Mouse (Mus musculus) stomach, embryonic 14.5 days (tissue): Measurements from ENCODE around the gene Srp68. TPM values are rescaled to one million over a fixed set of nuclear protein-coding genes. Genes with fewer than 3 reads are reported as not detected.

ENCODE experiments used
- ATAC-seq: fragments of 200-750 bp; cut with Nextera tagmentation; 2 replicates; pipeline ENCODE4 v1.8.0; 2017; ENCODE audit warnings: low read depth, moderate TSS enrichment; ENCODE audit not compliant: insufficient number of reproducible peaks, insufficient read depth, low FRiP score
- H3K27ac ChIP-seq: fragments of 300-500 bp; sonication (generic); 2 replicates; pipeline ENCODE4 v1.5.1; 2014; ENCODE audit warnings: mild to moderate bottlenecking, low read length, moderate library complexity, mixed read lengths
- H3K27me3 ChIP-seq: fragments of 300-500 bp; sonication (generic); 2 replicates; pipeline ENCODE4 v1.6.1; 2014; ENCODE audit warnings: low read length, control low read depth, mixed read lengths; ENCODE audit not compliant: control insufficient read depth, insufficient read depth
- H3K36me3 ChIP-seq: fragments of 300-500 bp; sonication (generic); 2 replicates; pipeline ENCODE4 v1.6.1; 2014; ENCODE audit warnings: mild to moderate bottlenecking, control low read depth, low read length, moderate library complexity, mixed read lengths; ENCODE audit not compliant: control insufficient read depth, insufficient read depth
- H3K4me1 ChIP-seq: fragments of 300-500 bp; sonication (generic); 2 replicates; pipeline ENCODE4 v1.6.1; 2014; ENCODE audit warnings: low read length, control low read depth, mixed read lengths; ENCODE audit not compliant: control insufficient read depth, insufficient read depth
- H3K4me2 ChIP-seq: fragments of 300-500 bp; sonication (generic); replicated peaks from 2 replicates; pipeline ENCODE4 v1.6.1; 2014; ENCODE audit warnings: low read depth, low read length, control low read depth
- H3K4me3 ChIP-seq: fragments of 300-500 bp; sonication (generic); 2 replicates; pipeline ENCODE4 v1.5.1; 2014; ENCODE audit warnings: low read depth, low read length, control low read depth
- H3K9ac ChIP-seq: fragments of 300-500 bp; sonication (generic); replicated peaks from 2 replicates; pipeline ENCODE4 v1.6.1; 2014; ENCODE audit warnings: low read depth, mild to moderate bottlenecking, control low read depth, low read length, moderate library complexity, mixed read lengths
- H3K9me3 ChIP-seq: fragments of 300-500 bp; sonication (generic); 2 replicates; pipeline ENCODE4 v1.6.1; 2016; ENCODE audit warnings: low read depth, low read length, control low read depth; ENCODE audit not compliant: control insufficient read depth
- WGBS: fragments of 180-500 bp; shearing (Covaris S2); extraction: QIAGEN DNeasy Blood & Tissue Kit; methylation state at CpG from one replicate; pipeline ENCODE4 v1.1.7; 2014; 5-methylcytosine and 5-hydroxymethylcytosine counted together
- polyA plus RNA-seq: library from polyadenylated mRNA; unstranded; fragments of >200 nt; fragmentation: Nextera tagmentation; extraction: Ambion mirVana; gene quantifications from 2 replicates; pipeline ENCODE4 v1.2.1, GENCODE M21; 2014

Srp68 gene
- polyA plus RNA-seq, 1 experiment from 2014 or later: 71.8 TPM

GRCm38 (mm10) chr11:116228699-116229098, 45.3 kb downstream of the Srp68 start:
- Histone ChIP-seq H3K27ac (no peak overlapping the region), H3K9ac (no peak overlapping the region), H3K4me3 (no peak overlapping the region), H3K4me1 (peaks cover 3% of the 10 kb centered on the region; the same call in 1 of the 2 replicates), H3K9me3 (no peaks in the 10 kb centered on the region), H3K36me3 (peaks cover 4% of the 10 kb centered on the region; the same call in 1 of the 2 replicates), H3K27me3 (0 out of 2 replicates have a peak, but pooled peaks cover under 1% of the 10 kb centered on the region), H3K4me2 (no peak overlapping the region)
- 54% methylated on average over 4 of the region's 4 CpGs for WGBS
- ATAC-seq: peak; percentile 25; the same call in 1 of the 2 replicates

- no peak overlapping the region for H3K27ac ChIP-seq
- H3K27me3 ChIP-seq: 0 out of 2 replicates have a peak, but pooled peaks cover 6% of the 10 kb centered on the region
- WGBS: 5% methylated on average over 2 of the region's 2 CpGs
- peaks cover 3% of the 10 kb centered on the region; the same call in 1 of the 2 replicates for H3K4me1 ChIP-seq
- H3K4me3 ChIP-seq: no peak overlapping the region
- 0 out of 2 replicates have a peak, but pooled peaks cover 4% of the 10 kb centered on the region for H3K9me3 ChIP-seq
- no peak overlapping the region for H3K9ac ChIP-seq
- no peak overlapping the region for H3K4me2 ChIP-seq
- peaks cover 4% of the 10 kb centered on the region; the same call in 1 of the 2 replicates for H3K36me3 ChIP-seq
- ATAC-seq: no peak
Measured at GRCm38 (mm10) chr11:116226414-116226813, 47.6 kb downstream of the Srp68 start.

- H3K27me3 ChIP-seq: 0 out of 2 replicates have a peak, but pooled peaks cover 6% of the 10 kb centered on the region
- ATAC-seq: no peak
- peaks cover 14% of the 10 kb centered on the region for H3K4me1 ChIP-seq
- peak overlapping the region; percentile 56 for H3K4me2 ChIP-seq
- peaks cover 4% of the 10 kb centered on the region; the same call in 1 of the 2 replicates for H3K36me3 ChIP-seq
- H3K9ac ChIP-seq: no peak overlapping the region
- 0 out of 2 replicates have a peak, but pooled peaks cover 4% of the 10 kb centered on the region for H3K9me3 ChIP-seq
- H3K27ac ChIP-seq: no peak overlapping the region
- 17% methylated on average over 23 of the region's 23 CpGs for WGBS
- peak overlapping the region; percentile 23 for H3K4me3 ChIP-seq
Measured at GRCm38 (mm10) chr11:116222740-116223059, 51.3 kb downstream of the Srp68 start.

- Histone ChIP-seq H3K9me3 (0 out of 2 replicates have a peak, but pooled peaks cover 4% of the 10 kb centered on the region), H3K4me3 (peak overlapping the region; percentile 23), H3K4me2 (peak overlapping the region; percentile 56), H3K4me1 (peaks cover 14% of the 10 kb centered on the region), H3K27ac (no peak overlapping the region), H3K27me3 (0 out of 2 replicates have a peak, but pooled peaks cover 6% of the 10 kb centered on the region), H3K36me3 (peaks cover 4% of the 10 kb centered on the region; the same call in 1 of the 2 replicates), H3K9ac (no peak overlapping the region)
- WGBS: 17% methylated on average over 53 of the region's 53 CpGs
- ATAC-seq: no peak
Measured at GRCm38 (mm10) chr11:116221931-116222739, 51.9 kb downstream of the Srp68 start.

- peak; percentile 25; the same call in 1 of the 2 replicates for ATAC-seq
- Histone ChIP-seq H3K9ac (no peak overlapping the region), H3K4me2 (no peak overlapping the region), H3K9me3 (0 out of 2 replicates have a peak, but pooled peaks cover 4% of the 10 kb centered on the region), H3K4me1 (peaks cover 14% of the 10 kb centered on the region), H3K36me3 (no peaks in the 10 kb centered on the region), H3K27me3 (0 out of 2 replicates have a peak, but pooled peaks cover 6% of the 10 kb centered on the region), H3K4me3 (no peak overlapping the region), H3K27ac (no peak overlapping the region)
- 29% methylated on average over 4 of the region's 4 CpGs for WGBS
Measured at GRCm38 (mm10) chr11:116219885-116220284, 54.1 kb downstream of the Srp68 start.

- H3K9ac ChIP-seq: no peak overlapping the region
- 36% methylated on average over 7 of the region's 7 CpGs for WGBS
Measured at GRCm38 (mm10) chr11:116218737-116219400, 55.1 kb downstream of the Srp68 start.

GRCm38 (mm10) chr11:116218263-116218662, 55.8 kb downstream of the Srp68 start:
- peak overlapping the region; percentile 71 for H3K27ac ChIP-seq
- ATAC-seq: no peak
- no peaks in the 10 kb centered on the region for H3K36me3 ChIP-seq
- peaks cover 14% of the 10 kb centered on the region for H3K4me1 ChIP-seq
- H3K9me3 ChIP-seq: 0 out of 2 replicates have a peak, but pooled peaks cover 4% of the 10 kb centered on the region
- 0 out of 2 replicates have a peak, but pooled peaks cover under 1% of the 10 kb centered on the region for H3K27me3 ChIP-seq
- H3K9ac ChIP-seq: no peak overlapping the region
- 67% methylated on average over 2 of the region's 2 CpGs for WGBS
- H3K4me3 ChIP-seq: no peak overlapping the region
- H3K4me2 ChIP-seq: no peak overlapping the region

More at GRCm38 (mm10) chr11:116218737-116219400, 55.1 kb downstream of the Srp68 start:
- H3K4me3 ChIP-seq: no peak overlapping the region
- 0 out of 2 replicates have a peak, but pooled peaks cover 4% of the 10 kb centered on the region for H3K9me3 ChIP-seq
- H3K4me1 ChIP-seq: peaks cover 14% of the 10 kb centered on the region
- H3K27me3 ChIP-seq: 0 out of 2 replicates have a peak, but pooled peaks cover 6% of the 10 kb centered on the region
- ATAC-seq: peak; percentile 50; the same call in 1 of the 2 replicates
- no peaks in the 10 kb centered on the region for H3K36me3 ChIP-seq
- H3K27ac ChIP-seq: peak overlapping the region; percentile 71
- no peak overlapping the region for H3K4me2 ChIP-seq

GRCm38 (mm10) chr11:116216549-116216948, 57.5 kb downstream of the Srp68 start:
- WGBS: 74% methylated on average over 11 of the region's 11 CpGs
- Histone ChIP-seq H3K36me3 (no peaks in the 10 kb centered on the region), H3K9ac (no peak overlapping the region), H3K4me2 (no peak overlapping the region), H3K9me3 (0 out of 2 replicates have a peak, but pooled peaks cover under 1% of the 10 kb centered on the region), H3K4me1 (peaks cover 14% of the 10 kb centered on the region), H3K27ac (no peak overlapping the region), H3K4me3 (no peak overlapping the region), H3K27me3 (no peaks in the 10 kb centered on the region)
- ATAC-seq: no peak
